Mouse (Mus musculus) ES-E14 (cell line): ENCODE measurements around the gene Olfr548-ps1. TPM values are rescaled to one million over a fixed set of nuclear protein-coding genes. Genes with fewer than 3 reads are reported as not detected.
A peak's percentile ranks its signal among the peaks of the same experiment; 100 is the strongest.
"Not testable (repeated sequence)": the region's sequence is repeated elsewhere in the genome, so short reads cannot be mapped to it uniquely, and the experiment has no call there.

Source experiments
- DNase-seq: peaks from one replicate; pipeline ENCODE4 v3.0.0-alpha.2; 2013; ENCODE audit warnings: low read depth, low spot score
- H3K27ac ChIP-seq: 2 replicates; pipeline ENCODE4 v1.5.1; 2012; ENCODE audit warnings: low read depth, mild to moderate bottlenecking, low read length, moderate library complexity, mixed read lengths; ENCODE audit not compliant: poor library complexity, insufficient read depth, severe bottlenecking
- H3K36me3 ChIP-seq: 2 replicates; pipeline ENCODE4 v1.6.1; 2012; ENCODE audit warnings: mild to moderate bottlenecking, low read length, moderate library complexity, mixed read lengths; ENCODE audit not compliant: control insufficient read depth, poor library complexity, insufficient read depth, severe bottlenecking
- H3K4me1 ChIP-seq, 2 experiments: fragments of 150-350 bp in 1 of 2; sonication (generic) in 1 of 2; 2 replicates each; pipeline ENCODE4 v1.6.1; 2012; ENCODE audit warnings: low read length in 2 of 2, mild to moderate bottlenecking in 1 of 2, mixed read lengths in 1 of 2; ENCODE audit not compliant: control insufficient read depth in 2 of 2, insufficient read depth in 2 of 2, poor library complexity in 1 of 2
- H3K4me3 ChIP-seq, 2 experiments: fragments of 150-350 bp in 1 of 2; sonication (generic) in 1 of 2; 2 replicates each; pipeline ENCODE4 v1.5.1; 2012; ENCODE audit warnings: low read length in 2 of 2, low read depth in 1 of 2, mild to moderate bottlenecking in 1 of 2, mixed read lengths in 1 of 2; ENCODE audit not compliant: insufficient read depth in 1 of 2, poor library complexity in 1 of 2, severe bottlenecking in 1 of 2
- H3K9ac ChIP-seq: 2 replicates; pipeline ENCODE4 v1.6.1; 2012; ENCODE audit warnings: low read depth, mild to moderate bottlenecking, low read length, mixed read lengths; ENCODE audit not compliant: poor library complexity, insufficient read depth, severe bottlenecking
- H3K9me3 ChIP-seq: fragments of 150-350 bp; sonication (generic); 2 replicates; pipeline ENCODE4 v1.6.1; 2012; ENCODE audit warnings: low read depth, mild to moderate bottlenecking, low read length; ENCODE audit not compliant: control insufficient read depth, insufficient read depth
- CHD2 ChIP-seq: IDR thresholded peaks from 2 replicates; pipeline ENCODE4 v1.6.1; 2014; ENCODE audit warnings: mild to moderate bottlenecking, low read depth, low read length, inconsistent platforms
- HCFC1 ChIP-seq: IDR thresholded peaks from 2 replicates; pipeline ENCODE4 v1.6.1; 2012; ENCODE audit warnings: low read length, inconsistent platforms, borderline replicate concordance; ENCODE audit not compliant: insufficient read depth
- MAFK ChIP-seq: IDR thresholded peaks from 2 replicates; pipeline ENCODE4 v1.6.1; 2014; ENCODE audit warnings: mild to moderate bottlenecking, low read depth, low read length, inconsistent platforms; ENCODE audit not compliant: insufficient read depth
- ZC3H11A ChIP-seq: IDR thresholded peaks from 2 replicates; pipeline ENCODE4 v1.6.1; 2012; ENCODE audit warnings: low read depth, mild to moderate bottlenecking, inconsistent platforms, low read length, borderline replicate concordance
- ZNF384 ChIP-seq: IDR thresholded peaks from 2 replicates; pipeline ENCODE4 v1.6.1; 2012; ENCODE audit warnings: low read depth, low read length, inconsistent platforms
- in situ Hi-C, 2 experiments: fragments of 600-800 bp; cut with MboI; formaldehyde crosslinking; loops; one replicate each; pipeline ENCODE4 v1.15.1; 2025; ENCODE audit warnings: low sequenced_read_pairs in 2 of 2, inconsistent platforms in 1 of 2; ENCODE audit not compliant: unreplicated experiment in 2 of 2
- total RNA-seq: library from RNA; depleted of rRNA; stranded (reverse); fragments of 300-350 nt; gene quantifications from 2 replicates; pipeline ENCODE4 v1.2.3, GENCODE M21; 2012; rRNA removed

The Olfr548-ps1 gene
- total RNA-seq, result not detected in 2 replicates

DNA sequence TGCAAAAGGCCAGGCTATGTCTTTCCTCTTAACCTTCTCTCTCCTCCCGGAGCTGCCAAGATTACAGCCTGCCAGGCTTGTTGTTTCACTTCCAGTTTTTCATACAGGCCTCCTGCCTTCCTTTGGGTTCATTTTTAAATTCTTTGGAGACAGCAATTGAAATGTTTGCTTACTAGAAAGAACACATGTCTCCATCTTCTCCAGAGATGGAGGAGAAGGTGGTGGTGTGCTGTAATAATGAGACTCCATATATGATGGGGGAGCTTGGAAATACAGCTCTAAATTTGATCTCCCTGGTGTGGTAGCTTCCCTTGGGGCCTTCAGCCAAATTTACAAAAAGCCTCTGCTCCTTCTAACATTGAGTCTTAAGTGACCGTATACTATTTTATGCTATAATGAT lies at the start of gene Olfr548-ps1:
Olfr548-ps1 (plus strand) TSS at position 301 of the 400 bp plus-strand sequence.
- Histone ChIP-seq H3K27ac (no peak within 1 kb of the TSS), H3K9ac (no peak within 1 kb of the TSS), H3K4me1 (no peaks in the 10 kb centered on the region), H3K4me3 (no peak within 1 kb of the TSS), H3K9me3 (no peaks in the 10 kb centered on the region), H3K36me3 (no peaks in the 10 kb centered on the region)
- in situ Hi-C loops, result no loop called here
- TF ChIP-seq MAFK (no peak), HCFC1 (no peak), ZNF384 (no peak), CHD2 (no peak), ZC3H11A (no peak)
- DNase-seq, result no peak

DNA sequence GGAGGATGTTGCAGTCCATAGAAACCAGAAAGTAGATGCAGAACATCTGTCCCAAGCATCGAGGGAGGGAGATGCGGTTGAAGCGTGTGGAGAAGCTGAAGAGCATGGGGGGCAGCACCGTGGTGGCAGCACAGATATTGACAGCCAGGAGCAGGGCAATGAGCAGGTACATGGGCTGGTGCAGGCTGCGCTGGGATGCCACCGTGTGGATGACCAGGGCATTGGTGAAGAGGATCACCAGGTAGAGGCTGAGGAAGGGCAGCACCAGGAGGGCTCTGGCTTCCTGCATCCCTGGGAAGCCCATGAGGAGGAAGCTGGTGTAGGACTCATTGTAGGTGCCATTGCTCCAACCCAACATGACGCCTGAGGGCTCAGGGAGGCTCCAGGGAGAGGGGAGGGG lies 46.3 kb upstream of the Olfr548-ps1 start:
- H3K9me3 ChIP-seq, in situ Hi-C loops, DNase-seq, H3K27ac ChIP-seq, H3K36me3 ChIP-seq, H3K9ac ChIP-seq, H3K4me3 ChIP-seq, H3K4me1 ChIP-seq: not testable (repeated sequence)

DNA sequence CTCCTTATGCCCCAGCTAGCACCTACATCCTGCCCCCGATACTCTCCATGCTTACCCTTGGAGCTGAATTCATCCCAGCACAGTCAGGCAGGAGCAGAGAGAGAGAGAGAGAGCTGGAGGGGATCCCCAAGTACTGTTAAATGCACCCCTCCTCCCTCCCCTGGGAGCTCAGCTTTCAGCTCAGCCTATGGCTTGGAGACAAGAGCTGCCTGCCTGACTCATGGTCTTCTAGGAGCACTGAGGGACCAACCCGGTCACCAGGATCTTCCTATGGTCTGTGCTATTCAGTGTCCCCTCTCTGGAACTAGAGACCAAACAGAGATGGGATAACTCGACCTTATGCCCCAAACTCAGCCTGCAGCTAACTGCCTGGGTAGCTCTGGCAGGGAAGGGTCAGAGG lies 41.2 kb upstream of the Olfr548-ps1 start, which contains the start of gene Olfr545:
Olfr545 (minus strand) TSS at position 101 of the 400 bp plus-strand sequence.
- Histone ChIP-seq H3K4me1 (no peaks in the 10 kb centered on the region), H3K9me3 (no peaks in the 10 kb centered on the region), H3K9ac (no peak within 1 kb of the TSS), H3K27ac (no peak within 1 kb of the TSS), H3K4me3 (no peak within 1 kb of the TSS), H3K36me3 (no peaks in the 10 kb centered on the region)
- TF ChIP-seq HCFC1 (no peak), ZC3H11A (no peak), CHD2 (no peak), ZNF384 (no peak), MAFK (no peak)
- no peak for DNase-seq
- in situ Hi-C loops, result no loop called here

DNA sequence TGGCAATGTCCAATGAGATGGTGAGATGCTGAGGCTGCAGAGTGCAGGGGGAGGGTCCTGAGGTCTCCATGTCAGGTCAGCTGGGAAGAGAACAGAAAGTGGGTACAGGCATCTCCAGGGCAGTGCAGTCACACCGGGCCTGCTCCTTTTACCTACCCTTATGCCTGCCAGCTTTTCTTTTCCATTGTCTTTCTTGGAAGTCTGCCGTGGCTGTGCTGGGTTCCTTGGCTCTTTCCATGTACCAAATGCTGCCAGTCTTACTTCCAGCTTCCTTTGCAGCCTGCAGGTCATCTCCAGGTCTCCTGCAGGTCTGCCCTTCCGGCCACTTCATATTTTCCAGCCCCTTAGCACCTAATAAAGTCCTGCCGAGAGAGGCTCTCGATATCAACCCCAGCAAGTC lies 38.7 kb upstream of the Olfr548-ps1 start:
- in situ Hi-C loops, result loop anchor here (10.0 to 25.0 kb wide), 3 partner anchors 410 to 610 kb away; partner anchors contain the start of genes Olfr571 (in 2 of the 2) and Olfr572 (in 1 of the 2)
- Histone ChIP-seq H3K4me3 (no peak overlapping the region), H3K36me3 (no peaks in the 10 kb centered on the region), H3K27ac (no peak overlapping the region), H3K9ac (no peak overlapping the region), H3K4me1 (no peaks in the 10 kb centered on the region), H3K9me3 (no peaks in the 10 kb centered on the region)
- no peak for TF ChIP-seq ZC3H11A
- TF ChIP-seq ZNF384, result no peak
- TF ChIP-seq CHD2, result no peak
- TF ChIP-seq MAFK, result no peak
- TF ChIP-seq HCFC1, result no peak
- no peak for DNase-seq

DNA sequence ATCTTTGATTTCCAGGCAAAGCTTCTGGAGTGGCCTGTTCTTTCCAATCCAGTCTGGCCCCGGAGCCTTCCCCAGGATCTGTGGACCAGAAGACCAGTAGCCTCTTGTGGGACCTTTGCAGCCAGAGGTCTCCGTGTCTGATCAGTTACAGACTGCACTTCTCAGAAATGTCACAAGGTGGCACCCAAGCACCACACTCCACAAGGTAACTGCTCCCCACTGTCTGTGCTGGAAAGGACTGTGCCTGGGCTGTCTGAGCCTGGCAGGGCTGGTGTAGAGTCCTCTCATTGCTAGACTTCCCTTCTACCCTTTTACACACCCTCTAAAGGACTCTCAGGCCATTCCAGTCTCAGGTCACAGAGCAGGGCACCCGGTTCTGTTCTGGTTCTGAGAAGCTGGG lies 33.8 kb upstream of the Olfr548-ps1 start:
- peak; percentile 79 for DNase-seq
- Histone ChIP-seq H3K4me1 (no peaks in the 10 kb centered on the region), H3K27ac (no peak overlapping the region), H3K9me3 (no peaks in the 10 kb centered on the region), H3K4me3 (no peak overlapping the region), H3K9ac (no peak overlapping the region), H3K36me3 (no peaks in the 10 kb centered on the region)
- in situ Hi-C loops, result loop anchor here (10.0 to 25.0 kb wide), 3 partner anchors 405 to 605 kb away; partner anchors contain the start of genes Olfr571 (in 2 of the 2) and Olfr572 (in 1 of the 2)
- no peak for TF ChIP-seq HCFC1
- peak; percentile 82; the same call in 1 of the 2 replicates for TF ChIP-seq ZC3H11A
